Mouse (Mus musculus) gastrocnemius, adult 8-10 months (tissue): ENCODE results near the gene Mip. TPM values are rescaled to one million over a fixed set of nuclear protein-coding genes. Genes with fewer than 3 reads are reported as not detected.

ENCODE experiments used
- total RNA-seq, 4 experiments: library from RNA; stranded (reverse); gene quantifications; 2 replicates each; pipeline ENCODE4 v1.2.4; 2022

Mip gene
- total RNA-seq, 4 experiments from 2014 or later: not detected

Other genes with a start within 250 kb of the Mip start
- gene Hsd17b6, start 218.2 kb upstream of the Mip start, total RNA-seq: not detected
- 1 to 10 TPM in 1 of 4 experiments, under 1 TPM in 3; 0.40 to 1.0 (median 0.45) TPM for gene Prim1, start 210.7 kb upstream of the Mip start, total RNA-seq
- gene Naca, start 190.3 kb upstream of the Mip start, total RNA-seq: 100 to 1,000 TPM; 367 to 418 (median 380) TPM
- gene Ptges3, start 166.9 kb upstream of the Mip start, total RNA-seq: 10 to 100 TPM; 70.5 to 81.9 (median 74.5) TPM
- 1,000 to 10,000 TPM; 3,262 to 3,916 (median 3,403) TPM for gene Atp5b, start 142.6 kb upstream of the Mip start, total RNA-seq
- 10 to 100 TPM; 11.3 to 13.9 (median 12.6) TPM for gene Baz2a, start 134.3 kb upstream of the Mip start, total RNA-seq
- 10 to 100 TPM; 53.5 to 63.6 (median 60.7) TPM for gene Rbms2, start 45.5 kb upstream of the Mip start, total RNA-seq
- under 1 TPM; 0.36 to 0.97 (median 0.58) TPM for gene Gls2, start 31.4 kb upstream of the Mip start, total RNA-seq
- 10 to 100 TPM; 30.5 to 33.5 (median 32.4) TPM for gene Spryd4, start 14.0 kb upstream of the Mip start, total RNA-seq
- 1 to 10 TPM; 1.4 to 1.9 (median 1.7) TPM for gene Timeless, start 6.2 kb downstream of the Mip start, total RNA-seq
- under 1 TPM in 1 of 4 experiments, not detected in 3; 0.21 TPM for gene Apon, start 28.3 kb downstream of the Mip start, total RNA-seq
- gene Apof, start 42.8 kb downstream of the Mip start, total RNA-seq: not detected
- 1 to 10 TPM; 1.6 to 4.5 (median 2.4) TPM for gene Stat2, start 44.7 kb downstream of the Mip start, total RNA-seq
- gene Il23a, start 72.9 kb downstream of the Mip start, total RNA-seq: not detected
- 1 to 10 TPM; 2.6 to 3.9 (median 3.2) TPM for gene Pan2, start 77.5 kb downstream of the Mip start, total RNA-seq
- 10 to 100 TPM; 51.0 to 56.9 (median 52.2) TPM for gene Cnpy2, start 96.6 kb downstream of the Mip start, total RNA-seq
- 100 to 1,000 TPM; 491 to 577 (median 541) TPM for gene Cs, start 111.9 kb downstream of the Mip start, total RNA-seq
- 100 to 1,000 TPM; 409 to 479 (median 445) TPM for gene Coq10a, start 143.2 kb downstream of the Mip start, total RNA-seq
- gene Ankrd52, start 151.3 kb downstream of the Mip start, total RNA-seq: 10 to 100 TPM; 38.7 to 48.8 (median 43.2) TPM
- not detected for gene Slc39a5, start 175.4 kb downstream of the Mip start, total RNA-seq
- gene Nabp2, start 185.7 kb downstream of the Mip start, total RNA-seq: 10 to 100 TPM; 59.0 to 70.3 (median 63.5) TPM
- gene Rnf41, start 185.8 kb downstream of the Mip start, total RNA-seq: 10 to 100 TPM; 13.6 to 14.7 (median 14.1) TPM
- gene Smarcc2, start 233.4 kb downstream of the Mip start, total RNA-seq: 10 to 100 TPM; 45.6 to 53.3 (median 49.5) TPM